Mouse (Mus musculus) embryonic facial prominence, embryonic 13.5 days (tissue): Measurements from ENCODE around the gene Plekha8. TPM values are rescaled to one million over a fixed set of nuclear protein-coding genes. Genes with fewer than 3 reads are reported as not detected.

Experiments
- ATAC-seq: fragments of 200-750 bp; cut with Nextera tagmentation; 2 replicates; pipeline ENCODE4 v1.8.0; 2017; ENCODE audit warnings: low read depth; ENCODE audit not compliant: insufficient number of reproducible peaks, insufficient read depth, low FRiP score, low TSS enrichment
- H3K27ac ChIP-seq: fragments of 300-500 bp; sonication (generic); 2 replicates; pipeline ENCODE4 v1.5.1; 2015; ENCODE audit warnings: moderate library complexity, mild to moderate bottlenecking, inconsistent platforms
- H3K27me3 ChIP-seq: fragments of 300-500 bp; sonication (generic); 2 replicates; pipeline ENCODE4 v1.6.1; 2015; ENCODE audit warnings: mild to moderate bottlenecking, inconsistent platforms
- H3K36me3 ChIP-seq: fragments of 300-500 bp; sonication (generic); 2 replicates; pipeline ENCODE4 v1.6.1; 2015; ENCODE audit warnings: mild to moderate bottlenecking, inconsistent platforms
- H3K4me1 ChIP-seq: fragments of 300-500 bp; sonication (generic); 2 replicates; pipeline ENCODE4 v1.6.1; 2015; ENCODE audit warnings: inconsistent platforms
- H3K4me2 ChIP-seq: fragments of 300-500 bp; sonication (generic); 2 replicates; pipeline ENCODE4 v1.6.1; 2015; ENCODE audit warnings: moderate library complexity, mild to moderate bottlenecking, inconsistent platforms
- H3K4me3 ChIP-seq: fragments of 300-500 bp; sonication (generic); 2 replicates; pipeline ENCODE4 v1.5.1; 2015; ENCODE audit warnings: mild to moderate bottlenecking, inconsistent platforms
- H3K9ac ChIP-seq: fragments of 300-500 bp; sonication (generic); 2 replicates; pipeline ENCODE4 v1.6.1; 2015; ENCODE audit warnings: mild to moderate bottlenecking, inconsistent platforms
- H3K9me3 ChIP-seq: fragments of 300-500 bp; sonication (generic); 2 replicates; pipeline ENCODE4 v1.6.1; 2016; ENCODE audit warnings: inconsistent platforms
- WGBS: fragments of 180-500 bp; shearing (Covaris S2); methylation state at CpG from one replicate; pipeline ENCODE4 v1.1.7; 2015; ENCODE audit warnings: mixed read lengths; 5-methylcytosine and 5-hydroxymethylcytosine counted together
- polyA plus RNA-seq: library from polyadenylated mRNA; unstranded; fragments of >200 nt; fragmentation: Nextera tagmentation; extraction: Ambion mirVana; gene quantifications from 2 replicates; pipeline ENCODE4 v1.2.1, GENCODE M21; 2015

Plekha8 gene
- 12.0 and 12.5 TPM in 2 replicates for polyA plus RNA-seq

DNA sequence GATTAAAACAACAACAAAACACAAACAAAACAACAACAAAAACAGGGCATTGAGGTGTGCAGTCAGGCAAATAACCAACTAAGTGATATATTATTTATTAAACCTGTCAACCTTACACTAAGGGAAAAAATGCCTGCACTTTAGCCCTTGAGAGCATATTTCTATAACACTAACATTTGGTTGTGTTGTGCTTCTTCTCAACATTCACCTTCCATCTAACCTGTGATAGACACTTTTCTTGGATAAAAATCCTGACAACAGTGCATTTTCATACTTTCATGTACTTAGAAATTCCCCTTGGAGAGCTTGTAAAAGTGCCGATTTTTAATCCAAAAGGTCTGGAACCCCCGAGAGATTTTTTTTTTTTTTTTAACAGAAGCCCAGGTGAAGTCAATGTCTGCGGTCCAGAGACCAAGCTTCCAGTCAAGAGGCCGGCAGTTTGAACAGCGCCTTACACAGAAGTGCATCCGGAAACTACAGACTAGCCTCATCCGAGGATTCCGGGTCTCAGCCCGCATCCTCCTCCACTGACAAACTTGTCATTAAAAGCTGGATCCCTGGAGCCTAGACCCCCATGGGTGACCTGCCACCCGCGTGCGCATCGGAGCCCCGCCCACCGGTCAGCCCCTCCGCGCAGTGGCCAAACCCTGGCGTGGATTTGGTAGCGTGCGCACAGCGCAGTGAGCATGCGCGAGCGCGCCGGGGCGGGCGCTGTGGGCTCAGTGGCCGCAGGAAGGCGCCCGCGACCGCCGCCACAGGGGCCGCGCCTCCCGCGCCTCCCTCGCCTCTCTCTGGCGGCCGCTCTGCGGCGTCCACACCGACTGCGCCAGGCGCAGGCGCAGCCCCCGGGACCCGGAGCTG lies at the start of gene Plekha8:
Plekha8 (plus strand) TSS at position 643 of the 861 bp plus-strand sequence.
- peaks cover 44% of the 10 kb centered on the region for H3K4me1 ChIP-seq
- under 1% methylated on average over 49 of the region's 49 CpGs for WGBS
- H3K9me3 ChIP-seq: no peaks in the 10 kb centered on the region
- H3K36me3 ChIP-seq: no peaks in the 10 kb centered on the region
- peak; percentile 85 for ATAC-seq
- H3K27ac ChIP-seq: peak within 1 kb of the TSS; percentile 64; the same call in 1 of the 2 replicates
- no peaks in the 10 kb centered on the region for H3K27me3 ChIP-seq
- H3K4me2 ChIP-seq: peak within 1 kb of the TSS; percentile 74
- peak within 1 kb of the TSS; percentile 90 for H3K9ac ChIP-seq
- H3K4me3 ChIP-seq: peak within 1 kb of the TSS; percentile 92

- no peak overlapping the region for H3K4me2 ChIP-seq
- H3K9me3 ChIP-seq: no peaks in the 10 kb centered on the region
- no peak overlapping the region for H3K9ac ChIP-seq
- no peaks in the 10 kb centered on the region for H3K27me3 ChIP-seq
- H3K4me1 ChIP-seq: peaks cover 19% of the 10 kb centered on the region
- 61% methylated on average over 13 of the region's 13 CpGs for WGBS
- no peak for ATAC-seq
- no peak overlapping the region for H3K4me3 ChIP-seq
- H3K27ac ChIP-seq: no peak overlapping the region
- no peaks in the 10 kb centered on the region for H3K36me3 ChIP-seq
These were observed 46.4 kb upstream of the Plekha8 start for GRCm38 (mm10) chr6:54548314-54549019.

GRCm38 (mm10) chr6:54549311-54549710 lies 45.6 kb upstream of the Plekha8 start:
- H3K4me2 ChIP-seq: no peak overlapping the region
- no peaks in the 10 kb centered on the region for H3K9me3 ChIP-seq
- H3K9ac ChIP-seq: no peak overlapping the region
- WGBS: 59% methylated on average over 4 of the region's 4 CpGs
- no peak overlapping the region for H3K4me3 ChIP-seq
- no peaks in the 10 kb centered on the region for H3K27me3 ChIP-seq
- peaks cover 22% of the 10 kb centered on the region for H3K4me1 ChIP-seq
- no peak overlapping the region for H3K27ac ChIP-seq
- ATAC-seq: no peak
- no peaks in the 10 kb centered on the region for H3K36me3 ChIP-seq

DNA sequence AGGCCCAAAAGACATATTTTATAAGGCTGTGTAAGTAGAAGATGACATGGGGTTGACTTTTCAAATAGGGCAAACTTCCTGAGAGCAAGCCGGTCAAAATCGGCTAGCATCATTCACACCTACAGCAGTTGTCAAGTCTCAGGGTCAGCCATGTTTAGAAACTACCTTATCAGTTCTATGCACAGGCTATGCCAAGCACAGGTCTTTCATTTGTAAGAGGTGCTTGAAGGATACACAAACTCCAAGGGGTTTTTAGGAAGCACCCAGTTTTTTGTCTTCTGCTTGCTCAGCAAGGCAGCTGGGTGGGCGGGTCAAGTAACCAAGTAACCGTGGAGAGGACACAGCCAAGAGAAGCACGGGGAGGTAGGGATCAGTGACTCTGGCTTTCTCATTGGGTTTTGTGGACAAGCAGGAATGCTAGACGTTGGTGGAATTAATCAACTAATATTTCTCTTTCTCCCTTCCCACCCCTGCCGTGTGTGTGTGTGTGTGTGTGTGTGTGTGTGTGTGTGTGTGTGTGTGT lies 44.0 kb upstream of the Plekha8 start:
- ATAC-seq: no peak
- H3K36me3 ChIP-seq: no peaks in the 10 kb centered on the region
- no peak overlapping the region for H3K9ac ChIP-seq
- H3K4me1 ChIP-seq: peaks cover 18% of the 10 kb centered on the region; the same call in 1 of the 2 replicates
- H3K9me3 ChIP-seq: no peaks in the 10 kb centered on the region
- 62% methylated on average over 6 of the region's 7 CpGs for WGBS
- no peak overlapping the region for H3K4me2 ChIP-seq
- H3K27me3 ChIP-seq: no peaks in the 10 kb centered on the region
- no peak overlapping the region for H3K4me3 ChIP-seq
- no peak overlapping the region for H3K27ac ChIP-seq

DNA sequence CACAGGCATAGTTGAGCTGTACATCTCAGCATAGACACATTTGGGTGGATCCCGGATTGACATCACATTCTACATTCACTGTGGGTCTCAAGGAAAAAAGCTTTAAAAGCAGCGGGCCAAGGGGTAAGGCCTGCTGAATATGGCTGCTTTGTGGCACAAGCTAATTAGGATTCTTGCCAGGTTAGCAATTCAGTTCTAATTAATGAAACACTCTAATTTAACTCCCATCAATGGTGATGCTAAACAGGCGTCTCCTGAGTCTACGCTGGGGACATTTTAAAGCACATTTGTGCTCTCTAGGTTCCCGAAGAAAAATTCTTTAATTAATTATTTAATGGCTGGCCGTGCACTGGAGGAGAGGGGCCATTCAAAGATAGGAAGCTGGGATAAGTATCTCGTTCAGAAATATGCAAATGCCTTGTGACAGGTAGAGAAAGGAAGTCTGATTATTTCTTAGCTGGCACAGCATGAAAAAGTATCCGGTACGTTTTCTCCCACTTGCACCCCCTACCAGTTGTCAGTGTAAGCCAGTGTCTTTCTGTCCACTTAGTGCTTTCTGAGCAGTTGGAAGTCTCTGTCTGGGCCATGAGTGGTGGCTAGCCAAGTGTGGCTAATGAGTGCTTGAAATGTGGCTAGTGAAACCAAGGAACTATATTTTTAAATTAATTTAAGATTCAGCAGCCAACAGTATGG lies 42.0 kb upstream of the Plekha8 start:
- Histone ChIP-seq H3K36me3 (no peaks in the 10 kb centered on the region), H3K9me3 (no peaks in the 10 kb centered on the region), H3K27ac (no peak overlapping the region), H3K4me1 (peaks cover 18% of the 10 kb centered on the region; the same call in 1 of the 2 replicates), H3K4me3 (no peak overlapping the region), H3K27me3 (no peaks in the 10 kb centered on the region), H3K9ac (no peak overlapping the region), H3K4me2 (no peak overlapping the region)
- 70% methylated on average over 9 of the region's 9 CpGs for whole genome bisulfite sequencing
- no peak for ATAC-seq

GRCm38 (mm10) chr6:54553632-54554031 lies 41.3 kb upstream of the Plekha8 start:
- no peak overlapping the region for H3K4me3 ChIP-seq
- no peak overlapping the region for H3K4me2 ChIP-seq
- WGBS: 66% methylated on average over 2 of the region's 2 CpGs
- ATAC-seq: no peak
- no peak overlapping the region for H3K9ac ChIP-seq
- no peaks in the 10 kb centered on the region for H3K9me3 ChIP-seq
- no peaks in the 10 kb centered on the region for H3K36me3 ChIP-seq
- H3K27ac ChIP-seq: no peak overlapping the region
- H3K4me1 ChIP-seq: peaks cover 13% of the 10 kb centered on the region; the same call in 1 of the 2 replicates
- H3K27me3 ChIP-seq: no peaks in the 10 kb centered on the region

DNA sequence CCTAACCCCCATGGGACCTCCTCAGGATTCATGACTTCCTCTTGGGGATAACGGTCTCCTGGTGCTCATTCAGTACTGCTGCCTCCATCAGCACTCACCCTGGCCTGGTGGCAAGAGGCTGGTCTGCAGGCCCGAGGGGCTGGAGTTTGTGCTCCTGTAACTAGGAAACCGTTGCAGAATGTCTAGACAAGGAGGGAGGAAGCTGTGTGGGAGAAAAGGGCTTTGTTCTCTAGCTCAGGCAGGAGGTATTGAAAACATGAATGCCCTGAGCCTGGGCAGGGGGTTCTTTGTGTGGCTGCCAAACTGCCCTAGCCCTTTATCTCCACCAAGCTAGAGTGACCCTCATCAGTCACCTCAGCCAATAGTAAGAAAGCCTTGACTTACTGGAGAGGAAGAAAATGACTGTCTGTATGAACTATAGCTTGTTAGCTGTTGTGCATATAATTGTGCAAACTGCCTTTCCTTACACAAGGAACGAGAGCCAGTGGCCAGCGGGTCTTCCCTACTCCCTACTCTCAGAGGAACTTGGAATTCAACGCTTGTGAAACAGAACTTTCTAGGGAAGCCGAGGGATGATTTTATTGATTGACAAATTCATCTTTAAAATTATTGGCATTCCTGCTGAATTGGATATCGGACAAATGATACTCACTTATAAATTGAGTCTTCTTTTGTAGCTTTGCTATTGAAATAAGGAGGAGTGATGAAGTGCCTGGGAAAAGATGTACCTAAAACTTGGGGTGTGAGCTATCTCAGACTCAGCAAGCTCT lies 40.4 kb upstream of the Plekha8 start:
- Histone ChIP-seq H3K9me3 (no peaks in the 10 kb centered on the region), H3K4me2 (no peak overlapping the region), H3K4me1 (peaks cover 5% of the 10 kb centered on the region; the same call in 1 of the 2 replicates), H3K27ac (peak overlapping the region; percentile 51; the same call in 1 of the 2 replicates), H3K27me3 (no peaks in the 10 kb centered on the region), H3K9ac (0 out of 2 replicates have a peak overlapping the region, but pooled peaks have one; percentile 40), H3K36me3 (no peaks in the 10 kb centered on the region), H3K4me3 (no peak overlapping the region)
- 0 out of 2 replicates have a peak, but pooled peaks have one; percentile 32 for ATAC-seq
- WGBS: 44% methylated on average over 8 of the region's 8 CpGs

DNA sequence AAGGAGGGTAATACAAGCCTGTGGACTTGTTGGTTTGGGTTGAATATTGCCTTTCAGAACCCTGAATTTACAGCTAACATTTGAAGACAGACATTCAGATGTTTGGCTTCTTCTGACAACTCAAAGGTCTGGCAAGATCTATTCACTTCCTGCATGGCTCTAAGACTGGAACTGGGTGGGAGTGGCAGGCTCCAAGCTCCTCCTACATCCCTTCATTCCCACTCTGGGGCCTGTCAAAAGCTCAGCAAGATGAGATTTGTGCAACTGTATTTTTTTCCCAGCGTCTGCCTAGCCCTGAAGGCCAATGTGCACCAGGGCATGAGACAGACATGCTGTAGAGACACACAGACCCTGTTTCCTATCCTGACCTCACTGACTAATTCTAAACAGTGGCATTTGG lies 39.1 kb upstream of the Plekha8 start:
- Histone ChIP-seq H3K4me1 (0 out of 2 replicates have a peak, but pooled peaks cover 4% of the 10 kb centered on the region), H3K9me3 (no peaks in the 10 kb centered on the region), H3K27me3 (no peaks in the 10 kb centered on the region), H3K4me3 (no peak overlapping the region), H3K9ac (no peak overlapping the region), H3K4me2 (no peak overlapping the region), H3K36me3 (no peaks in the 10 kb centered on the region), H3K27ac (no peak overlapping the region)
- no peak for ATAC-seq
- 62% methylated on average over 1 of the region's 1 CpGs for WGBS

- H3K4me3 ChIP-seq: no peak overlapping the region
- WGBS: 91% methylated on average over 7 of the region's 7 CpGs
- H3K27ac ChIP-seq: no peak overlapping the region
- no peaks in the 10 kb centered on the region for H3K27me3 ChIP-seq
- no peak overlapping the region for H3K9ac ChIP-seq
- ATAC-seq: no peak
- no peaks in the 10 kb centered on the region for H3K36me3 ChIP-seq
- H3K4me1 ChIP-seq: 0 out of 2 replicates have a peak, but pooled peaks cover 6% of the 10 kb centered on the region
- no peak overlapping the region for H3K4me2 ChIP-seq
- no peaks in the 10 kb centered on the region for H3K9me3 ChIP-seq
These were observed 37.2 kb upstream of the Plekha8 start for GRCm38 (mm10) chr6:54557671-54558070.

- H3K9ac ChIP-seq: no peak overlapping the region
- no peak overlapping the region for H3K27ac ChIP-seq
- H3K9me3 ChIP-seq: no peaks in the 10 kb centered on the region
- ATAC-seq: no peak
- no peaks in the 10 kb centered on the region for H3K27me3 ChIP-seq
- no peak overlapping the region for H3K4me3 ChIP-seq
- 74% methylated on average over 7 of the region's 7 CpGs for WGBS
- H3K4me2 ChIP-seq: no peak overlapping the region
- H3K36me3 ChIP-seq: no peaks in the 10 kb centered on the region
- 0 out of 2 replicates have a peak, but pooled peaks cover 6% of the 10 kb centered on the region for H3K4me1 ChIP-seq
These were observed 36.4 kb upstream of the Plekha8 start for GRCm38 (mm10) chr6:54558466-54558865.
